Mouse (Mus musculus) midbrain, embryonic 16.5 days (tissue): Measurements from ENCODE around the gene Ntn3. TPM values are rescaled to one million over a fixed set of nuclear protein-coding genes. Genes with fewer than 3 reads are reported as not detected.

Experiments used
- ATAC-seq: fragments of 200-750 bp; cut with Nextera tagmentation; 2 replicates; pipeline ENCODE4 v1.8.0; 2017; ENCODE audit warnings: moderate TSS enrichment
- H3K27ac ChIP-seq: fragments of 300-500 bp; sonication (generic); 2 replicates; pipeline ENCODE4 v1.5.1; 2014; ENCODE audit warnings: mild to moderate bottlenecking, low read length, mixed read lengths
- H3K27me3 ChIP-seq: fragments of 300-500 bp; sonication (generic); 2 replicates; pipeline ENCODE4 v1.6.1; 2014; ENCODE audit warnings: low read depth, low read length, mixed read lengths; ENCODE audit not compliant: control insufficient read depth, insufficient read depth
- H3K36me3 ChIP-seq: fragments of 300-500 bp; sonication (generic); 2 replicates; pipeline ENCODE4 v1.6.1; 2014; ENCODE audit warnings: mild to moderate bottlenecking, low read length, moderate library complexity, mixed read lengths; ENCODE audit not compliant: control insufficient read depth, insufficient read depth
- H3K4me1 ChIP-seq: fragments of 300-500 bp; sonication (generic); 2 replicates; pipeline ENCODE4 v1.6.1; 2014; ENCODE audit warnings: mild to moderate bottlenecking, low read length, mixed read lengths; ENCODE audit not compliant: control insufficient read depth, insufficient read depth
- H3K4me2 ChIP-seq: fragments of 300-500 bp; sonication (generic); 2 replicates; pipeline ENCODE4 v1.6.1; 2014; ENCODE audit warnings: mild to moderate bottlenecking, low read length, mixed read lengths
- H3K4me3 ChIP-seq: fragments of 300-500 bp; sonication (generic); 2 replicates; pipeline ENCODE4 v1.5.1; 2014; ENCODE audit warnings: low read depth, mild to moderate bottlenecking, low read length, moderate library complexity, mixed read lengths
- H3K9ac ChIP-seq: fragments of 300-500 bp; sonication (generic); 2 replicates; pipeline ENCODE4 v1.6.1; 2014; ENCODE audit warnings: low read depth, low read length, mixed read lengths
- H3K9me3 ChIP-seq: fragments of 300-500 bp; sonication (generic); replicated peaks from 2 replicates; pipeline ENCODE4 v1.6.1; 2014; ENCODE audit warnings: mild to moderate bottlenecking, low read length, mixed read lengths; ENCODE audit not compliant: control insufficient read depth, poor library complexity, severe bottlenecking
- WGBS: fragments of 180-500 bp; shearing (Covaris S2); extraction: QIAGEN DNeasy Blood & Tissue Kit; methylation state at CpG from one replicate; pipeline ENCODE4 v1.1.7; 2014; 5-methylcytosine and 5-hydroxymethylcytosine counted together
- polyA plus RNA-seq: library from polyadenylated mRNA; unstranded; fragments of >200 nt; fragmentation: Nextera tagmentation; extraction: Ambion mirVana; gene quantifications from 2 replicates; pipeline ENCODE4 v1.2.1, GENCODE M21; 2015

Gene Ntn3
- polyA plus RNA-seq, 1 experiment from 2014 or later, result 4.4 TPM

DNA sequence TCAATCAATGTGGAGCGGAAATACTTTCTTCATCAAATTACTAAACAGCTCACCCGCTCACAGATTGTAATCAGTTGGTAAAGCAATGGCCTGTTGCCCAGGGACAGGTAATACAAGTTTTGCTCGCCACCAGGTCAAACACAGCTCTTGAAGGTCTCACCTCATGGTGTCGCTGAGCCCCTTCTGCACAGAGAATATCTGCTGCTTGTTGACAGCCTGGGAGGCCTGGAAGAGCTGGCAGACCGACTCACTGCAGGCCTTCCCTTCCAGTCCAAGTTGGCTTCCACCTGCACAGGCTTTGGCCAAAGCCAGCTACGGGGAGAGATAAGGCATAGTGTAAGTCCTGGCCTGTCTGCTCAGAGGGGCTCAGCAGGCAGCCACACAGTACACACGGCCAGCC, 27.6 kb upstream of the Ntn3 start:
- no peak for ATAC-seq
- no peak overlapping the region for H3K4me2 ChIP-seq
- no peak overlapping the region for H3K4me3 ChIP-seq
- no peaks in the 10 kb centered on the region for H3K4me1 ChIP-seq
- no peak overlapping the region for H3K9ac ChIP-seq
- H3K36me3 ChIP-seq, result peaks cover 25% of the 10 kb centered on the region
- 92% methylated on average over 7 of the region's 7 CpGs for WGBS
- H3K9me3 ChIP-seq, result 0 out of 2 replicates have a peak, but pooled peaks cover 2% of the 10 kb centered on the region
- no peaks in the 10 kb centered on the region for H3K27me3 ChIP-seq
- H3K27ac ChIP-seq, result no peak overlapping the region

DNA sequence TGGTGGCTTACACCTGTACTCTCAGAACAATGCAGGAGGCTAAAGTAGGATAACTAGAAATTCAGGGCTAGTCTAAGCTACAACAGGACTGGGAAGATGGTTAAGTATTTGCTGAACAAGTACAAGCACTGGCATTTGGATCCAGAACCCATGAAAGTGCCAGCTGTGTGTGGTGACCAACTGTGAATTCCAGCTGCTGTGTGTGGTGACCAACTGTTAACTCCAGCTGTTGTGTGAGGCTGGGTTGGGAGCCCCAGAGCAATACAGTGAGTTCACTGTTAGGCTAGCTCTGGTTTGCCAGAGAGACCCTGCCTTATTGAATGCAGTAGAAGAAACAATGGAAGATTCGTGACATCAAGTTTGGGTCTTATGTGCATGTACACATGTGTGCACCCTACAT, 27.1 kb upstream of the Ntn3 start:
- Histone ChIP-seq H3K4me2 (no peak overlapping the region), H3K9ac (no peak overlapping the region), H3K4me1 (no peaks in the 10 kb centered on the region), H3K27ac (no peak overlapping the region), H3K9me3 (0 out of 2 replicates have a peak, but pooled peaks cover 2% of the 10 kb centered on the region), H3K27me3 (no peaks in the 10 kb centered on the region), H3K4me3 (no peak overlapping the region), H3K36me3 (peaks cover 25% of the 10 kb centered on the region)
- no peak for ATAC-seq
- WGBS, result 95% methylated on average over 1 of the region's 1 CpGs

DNA sequence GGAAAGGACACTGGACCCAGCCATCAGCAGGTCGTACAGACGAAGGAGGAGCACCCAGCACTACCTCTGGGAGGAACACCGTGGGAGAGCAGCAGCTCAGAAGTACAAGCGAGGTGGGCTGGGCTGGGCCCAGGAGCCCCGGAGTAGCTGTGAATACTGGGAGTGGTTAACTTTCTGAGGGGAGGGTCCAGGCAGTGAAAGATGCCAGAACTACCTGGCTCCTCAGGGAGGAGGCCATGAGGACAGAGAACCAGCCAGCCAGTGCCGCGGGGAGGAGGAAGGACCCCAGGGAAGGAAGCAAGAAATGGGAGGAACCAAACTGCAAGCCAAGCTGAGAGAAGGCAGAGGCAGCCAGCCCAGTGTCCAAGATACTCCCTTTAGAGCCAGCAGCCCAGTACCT, 18.6 kb upstream of the Ntn3 start:
- Histone ChIP-seq H3K9me3 (no peaks in the 10 kb centered on the region), H3K9ac (no peak overlapping the region), H3K27ac (no peak overlapping the region), H3K4me1 (no peaks in the 10 kb centered on the region), H3K36me3 (peaks cover 8% of the 10 kb centered on the region; the same call in 1 of the 2 replicates), H3K27me3 (no peaks in the 10 kb centered on the region), H3K4me2 (no peak overlapping the region), H3K4me3 (no peak overlapping the region)
- 94% methylated on average over 7 of the region's 7 CpGs for WGBS
- no peak for ATAC-seq

DNA sequence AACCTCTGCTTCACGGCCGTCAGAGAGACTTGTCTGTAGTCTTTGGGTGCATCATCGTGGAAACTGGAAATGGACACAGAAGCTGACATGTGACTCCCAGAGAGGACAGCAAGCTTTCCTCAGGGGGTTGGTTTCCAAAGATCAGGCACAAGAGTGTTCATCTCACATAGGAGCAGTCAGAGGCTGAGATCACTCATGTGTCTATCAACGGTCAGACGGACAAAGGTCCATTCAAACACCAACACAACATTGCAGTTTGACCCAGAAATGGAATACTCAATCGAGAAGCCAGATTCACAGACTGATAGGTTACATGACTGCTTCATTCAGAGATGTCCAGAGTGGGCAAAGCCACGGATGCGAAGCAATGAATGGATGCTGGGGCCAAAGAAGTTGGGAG, 17.4 kb upstream of the Ntn3 start:
- Histone ChIP-seq H3K4me2 (no peak overlapping the region), H3K4me1 (no peaks in the 10 kb centered on the region), H3K9me3 (no peaks in the 10 kb centered on the region), H3K9ac (no peak overlapping the region), H3K36me3 (peaks cover 8% of the 10 kb centered on the region; the same call in 1 of the 2 replicates), H3K27ac (no peak overlapping the region), H3K4me3 (no peak overlapping the region), H3K27me3 (no peaks in the 10 kb centered on the region)
- WGBS, result 91% methylated on average over 8 of the region's 8 CpGs
- no peak for ATAC-seq

DNA sequence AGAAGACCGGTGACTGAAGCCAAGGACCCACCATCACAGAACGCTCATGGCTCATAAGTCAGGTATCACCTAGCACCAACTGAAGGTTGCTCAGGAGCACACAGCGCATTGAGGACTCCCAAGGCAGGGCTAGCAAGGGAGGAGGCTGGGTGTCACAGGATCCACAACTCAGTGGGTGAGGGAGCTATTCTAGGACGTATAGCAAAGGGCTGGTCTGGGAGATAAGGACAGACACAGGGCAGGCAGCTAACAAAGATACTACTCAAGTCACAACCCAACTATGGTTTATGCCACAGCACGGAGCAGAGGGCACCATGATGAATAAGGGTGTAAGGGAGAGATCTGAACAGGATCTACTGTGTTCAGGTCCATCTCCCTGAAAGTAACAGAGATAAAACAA, 16.5 kb upstream of the Ntn3 start:
- H3K9ac ChIP-seq, result no peak overlapping the region
- H3K27me3 ChIP-seq, result no peaks in the 10 kb centered on the region
- H3K36me3 ChIP-seq, result peaks cover 8% of the 10 kb centered on the region; the same call in 1 of the 2 replicates
- no peaks in the 10 kb centered on the region for H3K9me3 ChIP-seq
- no peak overlapping the region for H3K27ac ChIP-seq
- no peak for ATAC-seq
- WGBS, result 95% methylated on average over 5 of the region's 5 CpGs
- no peak overlapping the region for H3K4me3 ChIP-seq
- H3K4me2 ChIP-seq, result no peak overlapping the region
- H3K4me1 ChIP-seq, result peaks cover 4% of the 10 kb centered on the region; the same call in 1 of the 2 replicates

DNA sequence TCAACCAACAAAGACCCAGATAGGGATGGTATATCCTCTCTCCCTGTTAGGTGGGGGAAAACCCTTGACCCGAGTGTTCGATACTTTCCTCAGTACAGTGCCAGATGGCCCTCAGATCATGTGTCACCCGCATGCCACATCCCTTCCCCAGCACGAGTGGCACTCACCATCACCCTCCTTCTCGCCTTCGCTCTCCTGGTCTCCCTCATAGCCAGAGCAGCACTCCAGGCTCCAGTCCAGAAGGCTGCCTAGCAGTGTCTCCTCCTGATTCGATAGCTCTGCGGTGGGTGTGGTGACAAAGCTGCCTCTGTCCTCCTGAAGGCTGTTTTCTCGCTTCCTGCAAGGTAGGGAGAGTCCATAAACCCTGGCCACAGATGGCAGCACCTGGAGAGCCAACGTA, 15.4 kb upstream of the Ntn3 start:
- Histone ChIP-seq H3K4me2 (no peak overlapping the region), H3K9me3 (no peaks in the 10 kb centered on the region), H3K4me3 (no peak overlapping the region), H3K27me3 (no peaks in the 10 kb centered on the region), H3K27ac (no peak overlapping the region), H3K4me1 (peaks cover 9% of the 10 kb centered on the region), H3K9ac (no peak overlapping the region), H3K36me3 (peaks cover 8% of the 10 kb centered on the region; the same call in 1 of the 2 replicates)
- no peak for ATAC-seq
- WGBS, result 95% methylated on average over 10 of the region's 10 CpGs

DNA sequence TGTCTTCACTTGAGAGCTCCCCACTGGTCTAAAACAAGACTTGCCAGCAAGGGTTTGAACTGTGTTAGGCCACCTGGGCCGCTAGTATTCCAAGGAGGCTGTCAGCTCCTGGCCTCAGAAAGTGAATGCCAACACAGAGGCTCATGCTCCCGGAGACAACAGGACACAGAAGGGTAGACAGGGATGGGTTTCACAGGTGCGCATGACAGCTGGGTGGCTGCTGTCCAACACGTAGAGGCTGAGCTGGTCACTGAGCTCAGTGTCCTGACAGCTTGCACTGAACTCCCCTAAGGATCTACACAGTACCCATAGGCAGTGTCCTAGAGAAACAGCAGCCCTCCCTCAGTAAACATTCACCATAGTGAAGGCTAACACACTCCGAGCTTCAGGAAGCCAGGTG, 14.2 kb upstream of the Ntn3 start:
- no peaks in the 10 kb centered on the region for H3K9me3 ChIP-seq
- H3K36me3 ChIP-seq, result peaks cover 8% of the 10 kb centered on the region; the same call in 1 of the 2 replicates
- H3K9ac ChIP-seq, result no peak overlapping the region
- ATAC-seq, result no peak
- H3K4me1 ChIP-seq, result peaks cover 14% of the 10 kb centered on the region
- 92% methylated on average over 5 of the region's 5 CpGs for WGBS
- no peaks in the 10 kb centered on the region for H3K27me3 ChIP-seq
- H3K4me3 ChIP-seq, result no peak overlapping the region
- no peak overlapping the region for H3K4me2 ChIP-seq
- H3K27ac ChIP-seq, result no peak overlapping the region

DNA sequence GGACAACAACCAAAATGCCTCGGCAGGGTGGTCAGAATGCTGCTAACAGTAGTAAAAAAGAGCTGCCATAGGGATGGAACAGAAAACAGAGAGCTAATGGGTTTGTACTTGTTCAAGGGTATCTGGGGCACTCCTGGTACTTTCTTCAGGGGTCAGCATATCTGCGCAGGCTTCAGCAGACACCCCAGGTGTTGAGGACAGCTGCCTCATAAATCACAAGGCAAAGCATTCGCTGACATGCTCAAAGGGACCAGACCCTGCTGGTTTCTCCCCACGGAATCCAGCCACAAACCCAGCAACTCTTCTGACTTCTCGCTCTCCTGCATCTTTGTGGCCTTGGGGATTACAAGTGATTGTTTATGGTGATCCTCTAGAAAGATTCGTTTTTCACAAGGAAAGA, 13.3 kb upstream of the Ntn3 start:
- Histone ChIP-seq H3K27me3 (no peaks in the 10 kb centered on the region), H3K9me3 (no peaks in the 10 kb centered on the region), H3K36me3 (peaks cover 13% of the 10 kb centered on the region; the same call in 1 of the 2 replicates), H3K4me2 (no peak overlapping the region), H3K4me1 (peaks cover 14% of the 10 kb centered on the region), H3K4me3 (no peak overlapping the region), H3K27ac (no peak overlapping the region), H3K9ac (no peak overlapping the region)
- ATAC-seq, result no peak
- 76% methylated on average over 6 of the region's 6 CpGs for WGBS

DNA sequence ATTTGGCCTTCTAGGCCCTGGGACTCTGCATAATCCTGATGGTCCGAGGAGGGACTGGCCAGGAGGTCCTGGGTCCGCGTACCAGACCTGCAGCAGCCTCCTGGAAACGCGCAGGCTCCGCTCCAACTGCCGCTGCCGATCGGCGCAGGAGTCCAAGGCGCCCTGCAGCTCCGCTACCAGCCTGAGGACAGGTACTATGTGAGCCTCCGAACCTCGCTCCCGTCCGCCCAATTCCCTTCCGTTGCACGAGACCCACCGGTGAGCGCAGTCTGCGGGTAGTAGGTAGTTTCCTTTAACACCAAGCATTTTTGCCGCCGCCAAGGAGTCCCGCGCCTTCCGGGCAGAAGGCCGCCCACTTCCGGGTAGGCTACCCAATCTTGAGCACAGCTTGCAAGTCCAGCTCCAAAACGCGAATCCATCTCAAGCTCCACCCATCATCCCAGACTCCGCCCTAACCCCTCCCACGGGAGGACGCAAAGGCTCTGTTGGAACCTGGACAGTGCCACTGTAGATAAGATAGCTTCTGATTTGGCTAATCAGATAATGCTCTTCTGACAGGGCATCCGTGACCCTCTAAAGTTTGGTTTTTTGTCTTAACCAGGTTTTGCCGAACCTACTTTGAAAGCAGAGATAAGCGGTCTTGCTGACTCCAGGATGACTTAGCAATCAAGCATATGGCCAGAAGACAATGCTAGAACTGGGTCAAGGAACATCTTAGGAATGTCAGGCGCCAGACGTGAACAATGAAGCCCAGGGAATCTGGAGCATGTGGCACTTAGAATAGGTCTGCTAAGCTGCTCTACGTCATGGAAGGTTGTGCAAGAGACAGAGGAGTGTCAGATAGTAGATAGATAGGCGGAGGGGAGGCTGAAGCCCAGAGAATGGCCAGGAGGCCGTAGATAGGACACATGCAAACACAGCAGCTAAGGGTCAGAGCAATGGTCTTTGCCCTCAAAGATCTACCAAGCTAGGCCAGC, 11.4 kb upstream of the Ntn3 start, which contains the start of gene Tedc2:
TSS of gene Tedc2 (minus strand) at position 417 of the 977 bp plus-strand sequence.
- Histone ChIP-seq H3K9ac (peak within 1 kb of the TSS; percentile 80), H3K27me3 (no peaks in the 10 kb centered on the region), H3K36me3 (peaks cover 16% of the 10 kb centered on the region), H3K9me3 (no peaks in the 10 kb centered on the region), H3K4me2 (peak within 1 kb of the TSS; percentile 89), H3K27ac (peak within 1 kb of the TSS; percentile 76), H3K4me1 (peaks cover 14% of the 10 kb centered on the region), H3K4me3 (peak within 1 kb of the TSS; percentile 86)
- 5% methylated on average over 41 of the region's 41 CpGs for WGBS
- peak; percentile 95 for ATAC-seq
